Mouse (Mus musculus) neural tube, embryonic 11.5 days (tissue): ENCODE results near the gene Tmem260. TPM values are rescaled to one million over a fixed set of nuclear protein-coding genes. Genes with fewer than 3 reads are reported as not detected.

Experiments used
- ATAC-seq: fragments of 200-750 bp; cut with Nextera tagmentation; 2 replicates; pipeline ENCODE4 v1.8.0; 2017; ENCODE audit warnings: moderate number of reproducible peaks, mild to moderate bottlenecking, moderate TSS enrichment, moderate library complexity; ENCODE audit not compliant: insufficient read depth, low FRiP score, low TSS enrichment
- DNase-seq: peaks from one replicate; pipeline ENCODE4 v3.0.0-alpha.2; 2015; ENCODE audit warnings: low spot score
- H3K27ac ChIP-seq: fragments of 300-500 bp; sonication (generic); 2 replicates; pipeline ENCODE4 v1.5.1; 2014; ENCODE audit warnings: low read depth, mild to moderate bottlenecking, low read length
- H3K27me3 ChIP-seq: fragments of 300-500 bp; sonication (generic); 2 replicates; pipeline ENCODE4 v1.6.1; 2014; ENCODE audit warnings: mild to moderate bottlenecking, low read length, mixed read lengths; ENCODE audit not compliant: control insufficient read depth, insufficient read depth
- H3K36me3 ChIP-seq: fragments of 300-500 bp; sonication (generic); 2 replicates; pipeline ENCODE4 v1.6.1; 2014; ENCODE audit warnings: mild to moderate bottlenecking, low read length, moderate library complexity, mixed read lengths; ENCODE audit not compliant: control insufficient read depth, insufficient read depth
- H3K4me1 ChIP-seq: fragments of 300-500 bp; sonication (generic); 2 replicates; pipeline ENCODE4 v1.6.1; 2014; ENCODE audit warnings: low read length, mixed read lengths; ENCODE audit not compliant: control insufficient read depth, insufficient read depth
- H3K4me2 ChIP-seq: fragments of 300-500 bp; sonication (generic); 2 replicates; pipeline ENCODE4 v1.6.1; 2014; ENCODE audit warnings: low read depth, mild to moderate bottlenecking, moderate library complexity
- H3K4me3 ChIP-seq: fragments of 300-500 bp; sonication (generic); 2 replicates; pipeline ENCODE4 v1.5.1; 2014; ENCODE audit warnings: low read depth, low read length
- H3K9ac ChIP-seq: fragments of 300-500 bp; sonication (generic); 2 replicates; pipeline ENCODE4 v1.6.1; 2014; ENCODE audit warnings: mild to moderate bottlenecking, low read length
- H3K9me3 ChIP-seq: fragments of 300-500 bp; sonication (generic); 2 replicates; pipeline ENCODE4 v1.6.1; 2016; ENCODE audit warnings: low read length; ENCODE audit not compliant: control insufficient read depth
- WGBS: fragments of 180-500 bp; shearing (Covaris S2); extraction: QIAGEN DNeasy Blood & Tissue Kit; methylation state at CpG from one replicate; pipeline ENCODE4 v1.1.7; 2014; 5-methylcytosine and 5-hydroxymethylcytosine counted together
- polyA plus RNA-seq: library from polyadenylated mRNA; unstranded; fragments of >200 nt; fragmentation: Nextera tagmentation; extraction: Ambion mirVana; gene quantifications from 2 replicates; pipeline ENCODE4 v1.2.1, GENCODE M21; 2014

The Tmem260 gene
- polyA plus RNA-seq, 1 experiment from 2014 or later = 25.3 TPM

- ATAC-seq (no peak), DNase-seq (no peak)
- Histone ChIP-seq H3K4me3 (no peak overlapping the region), H3K27me3 (no peaks in the 10 kb centered on the region), H3K36me3 (no peaks in the 10 kb centered on the region), H3K27ac (no peak overlapping the region), H3K9me3 (no peaks in the 10 kb centered on the region), H3K4me1 (no peaks in the 10 kb centered on the region), H3K4me2 (no peak overlapping the region), H3K9ac (no peak overlapping the region)
- 71% methylated on average over 4 of the region's 4 CpGs for WGBS
Measured at GRCm38 (mm10) chr14:48553216-48553615, 107.3 kb downstream of the Tmem260 start.

- WGBS = 90% methylated on average over 9 of the region's 9 CpGs
- H3K36me3 ChIP-seq = no peaks in the 10 kb centered on the region
- ATAC-seq (no peak), DNase-seq (no peak)
- no peak overlapping the region for H3K27ac ChIP-seq
- H3K9ac ChIP-seq = no peak overlapping the region
- H3K4me3 ChIP-seq = no peak overlapping the region
- no peaks in the 10 kb centered on the region for H3K9me3 ChIP-seq
- H3K4me1 ChIP-seq = no peaks in the 10 kb centered on the region
- H3K4me2 ChIP-seq = no peak overlapping the region
- no peaks in the 10 kb centered on the region for H3K27me3 ChIP-seq
Measured at GRCm38 (mm10) chr14:48553754-48554153, 107.8 kb downstream of the Tmem260 start.

GRCm38 (mm10) chr14:48558975-48559374, 113.1 kb downstream of the Tmem260 start:
- ATAC-seq (no peak), DNase-seq (no peak)
- no peaks in the 10 kb centered on the region for H3K9me3 ChIP-seq
- no peaks in the 10 kb centered on the region for H3K4me1 ChIP-seq
- H3K4me2 ChIP-seq = no peak overlapping the region
- no peak overlapping the region for H3K4me3 ChIP-seq
- H3K27ac ChIP-seq = no peak overlapping the region
- H3K27me3 ChIP-seq = no peaks in the 10 kb centered on the region
- no peaks in the 10 kb centered on the region for H3K36me3 ChIP-seq
- H3K9ac ChIP-seq = no peak overlapping the region
- 86% methylated on average over 4 of the region's 4 CpGs for WGBS

GRCm38 (mm10) chr14:48559736-48560135, 113.8 kb downstream of the Tmem260 start:
- Histone ChIP-seq H3K9me3 (no peaks in the 10 kb centered on the region), H3K9ac (no peak overlapping the region), H3K36me3 (no peaks in the 10 kb centered on the region), H3K27ac (no peak overlapping the region), H3K27me3 (no peaks in the 10 kb centered on the region), H3K4me3 (no peak overlapping the region), H3K4me2 (no peak overlapping the region), H3K4me1 (no peaks in the 10 kb centered on the region)
- ATAC-seq (no peak), DNase-seq (no peak)
- 79% methylated on average over 7 of the region's 7 CpGs for WGBS

GRCm38 (mm10) chr14:48566596-48566995, 120.7 kb downstream of the Tmem260 start:
- Histone ChIP-seq H3K9me3 (no peaks in the 10 kb centered on the region), H3K27ac (no peak overlapping the region), H3K4me2 (no peak overlapping the region), H3K4me1 (no peaks in the 10 kb centered on the region), H3K27me3 (no peaks in the 10 kb centered on the region), H3K4me3 (no peak overlapping the region), H3K36me3 (no peaks in the 10 kb centered on the region), H3K9ac (no peak overlapping the region)
- ATAC-seq (no peak), DNase-seq (no peak)
- 64% methylated on average over 7 of the region's 7 CpGs for WGBS

Other genes starting within 250 kb of the Tmem260 start
- 0.18 and 0.33 TPM in 2 replicates for gene Otx2, start 227.7 kb downstream of the Tmem260 start, polyA plus RNA-seq